10 mouse cellular contexts compared by ENCODE assay signal in the genomic region with DNA sequence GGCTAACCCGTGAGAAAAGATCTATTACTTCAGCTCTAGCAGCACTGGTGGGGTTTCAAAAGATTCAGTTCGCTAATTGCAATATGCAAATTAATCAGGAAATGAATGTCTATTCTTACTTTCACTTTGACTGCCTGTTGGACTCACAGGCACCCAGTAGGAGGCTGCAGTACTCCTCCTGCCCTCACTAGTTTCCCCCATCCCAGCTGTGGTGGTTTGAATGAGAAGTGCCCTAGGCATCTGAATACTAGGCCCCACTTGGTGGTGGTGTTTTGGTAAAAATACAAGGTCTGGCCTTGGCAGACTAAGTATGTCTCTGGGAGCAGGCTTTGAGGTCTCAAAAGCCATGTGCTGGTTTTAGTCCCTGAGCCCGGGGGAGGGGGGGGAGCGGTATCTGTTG.
DNase-seq lines count a peak whose midpoint lies in the region; TF ChIP-seq lines count a peak whose summit lies in the region.
"Had no signal": no experiment of that assay in that cellular context is flagged by ENCODE, and none has a peak within 500 bp of the region (broad histone marks: within the 10 kb centered on the region; RNA-seq: fewer than 3 reads in every experiment).

No protein-coding gene starts in this region.

- TF ChIP-seq CTCF in layer of hippocampus, adult 2 months (conservative IDR thresholded peaks at IDR 0.05): peak; percentile 64

- DNase-seq in layer of hippocampus, adult 2 months (ENCODE audit: low spot score in 2 of 2): no peak
- no peak for DNase-seq in layer of hippocampus, postnatal 25 days (ENCODE audit: extremely low spot score in 1 of 2, low spot score in 1 of 2)
- peak; percentile 36 for DNase-seq in CD4-positive, CD25-positive, alpha-beta regulatory T cell, adult 2 months (ENCODE audit: low read depth, low spot score)
- peak; percentile 35 for DNase-seq in brain, adult 2 months (ENCODE audit: low read depth, low spot score)
- DNase-seq in layer of hippocampus, postnatal 10 days (ENCODE audit: low spot score in 2 of 2): peak; percentile 19 to 36
- no peak for DNase-seq in adrenal gland, adult 2 months
- DNase-seq in gastrocnemius, postnatal 10 days: no peak
- no peak for DNase-seq in embryo, embryonic 11 days
- DNase-seq: cerebellum, adult 2 months had no signal

- H3K4me3 ChIP-seq in layer of hippocampus, adult 2 months: peak overlapping the region; percentile 33; the same call in 1 of the 2 replicates
- H3K4me3 ChIP-seq: liver, embryonic 15.5 days had no signal

- peak overlapping the region; percentile 64 for H3K27ac ChIP-seq in layer of hippocampus, adult 2 months
- H3K27ac ChIP-seq: liver, embryonic 15.5 days had no signal

Comparison
In these comparisons a context has a peak if more than half of its experiments do, and no peak if none do; other contexts are left out.
1. DNase-seq: peak in CD4-positive, CD25-positive, alpha-beta regulatory T cell, adult 2 months (single experiment), brain, adult 2 months (single experiment) and layer of hippocampus, postnatal 10 days (2 of 2); none in layer of hippocampus, adult 2 months (0 of 2), layer of hippocampus, postnatal 25 days (0 of 2), adrenal gland, adult 2 months (single experiment), gastrocnemius, postnatal 10 days (single experiment) and embryo, embryonic 11 days (single experiment).